Mouse (Mus musculus): Measurements from ENCODE around the gene Stra6. TPM values are rescaled to one million over a fixed set of nuclear protein-coding genes. Genes with fewer than 3 reads are reported as not detected.

The Stra6 gene
- total and polyA plus RNA-seq, 3 experiments = 0.08 to 0.09 (median 0.08) TPM

DNA sequence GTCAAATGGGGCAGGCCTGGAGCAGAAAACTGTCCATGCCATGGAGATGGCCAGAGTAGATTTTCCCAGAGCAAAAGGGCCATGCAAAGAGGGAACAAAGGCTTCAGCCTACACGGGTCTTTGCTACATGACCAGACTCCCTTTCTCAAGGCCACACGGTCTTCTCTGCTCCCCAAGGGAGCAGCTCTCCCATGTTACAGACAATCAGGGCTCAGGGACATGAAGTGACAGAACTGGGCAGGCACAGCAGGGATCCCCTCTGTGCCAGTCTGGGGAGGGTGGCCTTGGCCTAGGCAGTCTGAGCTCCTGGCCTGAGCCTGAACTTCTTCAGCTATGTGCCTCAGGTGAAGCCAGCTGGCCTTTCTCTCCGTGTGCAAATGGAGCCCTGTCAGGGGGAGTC lies 10.0 kb upstream of the Stra6 start:
- no peak overlapping the region for H3K4me3 ChIP-seq (replicated peaks in 1 of 3; ENCODE audit: low read depth in 2 of 3, low read length in 2 of 3, poor library complexity in 1 of 3)
- no peaks in the 10 kb centered on the region for H3K9me3 ChIP-seq (replicated peaks; ENCODE audit: low read length)
- H3K79me2 ChIP-seq (replicated peaks; ENCODE audit: control insufficient read depth, extremely low read depth, insufficient read depth, poor library complexity, severe bottlenecking) = no peaks in the 10 kb centered on the region
- dilution Hi-C loops (cut with MboI; ENCODE audit: extremely low pct_ligation_motif_present, extremely low pct_unique_long_range_greater_than_20kb, low sequenced_read_pairs) = no loop called here
- peaks cover 0 to 16% of the 10 kb centered on the region in 2 experiments; a peak in 2 of 4 replicates for H3K4me1 ChIP-seq (ENCODE audit: control insufficient read depth in 1 of 2, insufficient read depth in 2 of 2)
- in situ Hi-C loops (cut with MboI; ENCODE audit: low pct_ligation_motif_present, low pct_unique_long_range_greater_than_20kb, low sequenced_read_pairs) = no loop called here
- H3K27me3 ChIP-seq (replicated peaks) = peaks cover 34% of the 10 kb centered on the region
- TF ChIP-seq PAX5 (IDR thresholded peaks at IDR 0.05; ENCODE audit: low read length) (no peak), NRF1 (IDR thresholded peaks at IDR 0.05; ENCODE audit: low read depth, low read length) (no peak), UBTF (IDR thresholded peaks at IDR 0.05; ENCODE audit: low read depth, low read length) (no peak), SMC3 (IDR thresholded peaks at IDR 0.05; ENCODE audit: low read depth, low read length) (no peak), USF2 (conservative IDR thresholded peaks at IDR 0.05; ENCODE audit: low read depth, low read length) (no peak), RCOR1 (conservative IDR thresholded peaks at IDR 0.05; ENCODE audit: low read depth, low read length) (no peak), ETS1 (conservative IDR thresholded peaks at IDR 0.05; ENCODE audit: low read depth, low read length) (no peak), CTCF (conservative IDR thresholded peaks at IDR 0.05 in 1 of 2, IDR thresholded peaks at IDR 0.05 in 1 of 2; ENCODE audit: low read depth in 2 of 2, low read length in 2 of 2) (no peak), MAZ (IDR thresholded peaks at IDR 0.05; ENCODE audit: low read depth, low read length) (no peak), CHD2 (IDR thresholded peaks at IDR 0.05; ENCODE audit: low read length) (no peak), TBP (conservative IDR thresholded peaks at IDR 0.05; ENCODE audit: low read depth, low read length) (no peak), MAFK (IDR thresholded peaks at IDR 0.05; ENCODE audit: insufficient replicate concordance, low read length) (no peak), IRF4 (IDR thresholded peaks at IDR 0.05; ENCODE audit: low read depth, low read length) (no peak), JUN (IDR thresholded peaks at IDR 0.05; ENCODE audit: insufficient read depth, low read depth, low read length) (no peak), POLR2A (IDR thresholded peaks at IDR 0.05; ENCODE audit: low read depth, low read length) (no peak), EP300 (IDR thresholded peaks at IDR 0.05; ENCODE audit: low read length) (no peak), ZKSCAN1 (IDR thresholded peaks at IDR 0.05; ENCODE audit: borderline replicate concordance, low read depth, low read length) (no peak), GABPA (IDR thresholded peaks at IDR 0.05; ENCODE audit: insufficient replicate concordance, low read depth, low read length) (no peak)
- no peak for DNase-seq (ENCODE audit: extremely low read depth)
- no peak overlapping the region for H3K9ac ChIP-seq (ENCODE audit: insufficient read depth, low read depth)
- no peak overlapping the region for H3K27ac ChIP-seq (ENCODE audit: insufficient read depth, low read depth)
- H3K4me2 ChIP-seq (ENCODE audit: insufficient read depth, low read depth, poor library complexity, severe bottlenecking) = no peak overlapping the region
- H3K36me3 ChIP-seq (replicated peaks in 1 of 2; ENCODE audit: control insufficient read depth in 1 of 2, insufficient read depth in 1 of 2, low read length in 1 of 2) = no peaks in the 10 kb centered on the region

DNA sequence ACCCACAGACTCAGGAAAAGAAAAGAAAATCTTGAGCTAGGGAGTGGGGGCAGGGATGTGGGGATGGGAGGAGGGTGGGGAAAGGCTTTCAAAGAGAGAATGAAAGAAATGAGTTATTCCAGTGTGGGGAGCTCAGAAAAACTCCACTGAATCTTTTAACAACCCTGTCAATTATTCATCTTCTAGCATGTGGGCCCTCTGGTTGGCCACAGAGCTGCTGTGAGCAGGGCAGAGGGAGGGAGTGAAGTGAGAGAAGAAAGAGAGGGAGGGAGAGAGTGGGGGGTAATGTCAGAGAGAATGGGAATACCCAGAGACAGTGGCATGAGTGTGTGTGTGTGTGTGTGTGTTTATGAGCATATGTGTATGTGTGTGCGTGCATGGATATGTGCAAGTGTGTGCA lies 9.6 kb upstream of the Stra6 start:
- Histone ChIP-seq H3K9ac (ENCODE audit: insufficient read depth, low read depth) (no peak overlapping the region), H3K4me1 (ENCODE audit: control insufficient read depth in 1 of 2, insufficient read depth in 2 of 2) (peaks cover 0 to 12% of the 10 kb centered on the region in 2 experiments; a peak in 2 of 4 replicates), H3K36me3 (replicated peaks in 1 of 2; ENCODE audit: control insufficient read depth in 1 of 2, insufficient read depth in 1 of 2, low read length in 1 of 2) (no peaks in the 10 kb centered on the region), H3K27me3 (replicated peaks) (peaks cover 36% of the 10 kb centered on the region), H3K4me2 (ENCODE audit: insufficient read depth, low read depth, poor library complexity, severe bottlenecking) (no peak overlapping the region), H3K27ac (ENCODE audit: insufficient read depth, low read depth) (no peak overlapping the region), H3K9me3 (replicated peaks; ENCODE audit: low read length) (no peaks in the 10 kb centered on the region), H3K79me2 (replicated peaks; ENCODE audit: control insufficient read depth, extremely low read depth, insufficient read depth, poor library complexity, severe bottlenecking) (no peaks in the 10 kb centered on the region), H3K4me3 (replicated peaks in 1 of 3; ENCODE audit: low read depth in 2 of 3, low read length in 2 of 3, poor library complexity in 1 of 3) (no peak overlapping the region)
- TF ChIP-seq MXI1 (IDR thresholded peaks at IDR 0.05; ENCODE audit: low read depth, low read length) (no peak), MEF2A (IDR thresholded peaks at IDR 0.05; ENCODE audit: borderline replicate concordance, low read depth, low read length) (no peak), IRF4 (IDR thresholded peaks at IDR 0.05; ENCODE audit: low read depth, low read length) (no peak), RCOR1 (conservative IDR thresholded peaks at IDR 0.05; ENCODE audit: low read depth, low read length) (no peak), ZNF384 (IDR thresholded peaks at IDR 0.05; ENCODE audit: low read depth, low read length) (no peak), RAD21 (IDR thresholded peaks at IDR 0.05; ENCODE audit: low read depth, low read length) (no peak), BHLHE40 (IDR thresholded peaks at IDR 0.05; ENCODE audit: low read depth, low read length) (no peak), UBTF (IDR thresholded peaks at IDR 0.05; ENCODE audit: low read depth, low read length) (no peak), JUN (IDR thresholded peaks at IDR 0.05; ENCODE audit: insufficient read depth, low read depth, low read length) (no peak), ZKSCAN1 (IDR thresholded peaks at IDR 0.05; ENCODE audit: borderline replicate concordance, low read depth, low read length) (no peak), NELFE (IDR thresholded peaks at IDR 0.05; ENCODE audit: low read depth, low read length) (no peak), E2F4 (IDR thresholded peaks at IDR 0.05; ENCODE audit: insufficient replicate concordance, low read depth, low read length) (no peak), ETS1 (conservative IDR thresholded peaks at IDR 0.05; ENCODE audit: low read depth, low read length) (no peak), SIN3A (IDR thresholded peaks at IDR 0.05; ENCODE audit: low read length) (no peak), TBP (conservative IDR thresholded peaks at IDR 0.05; ENCODE audit: low read depth, low read length) (no peak), JUND (conservative IDR thresholded peaks at IDR 0.05; ENCODE audit: low read depth, low read length) (no peak), SMC3 (IDR thresholded peaks at IDR 0.05; ENCODE audit: low read depth, low read length) (no peak), MAFK (IDR thresholded peaks at IDR 0.05; ENCODE audit: insufficient replicate concordance, low read length) (no peak), HCFC1 (IDR thresholded peaks at IDR 0.05; ENCODE audit: low read depth, low read length) (no peak), CTCF (conservative IDR thresholded peaks at IDR 0.05 in 1 of 2, IDR thresholded peaks at IDR 0.05 in 1 of 2; ENCODE audit: low read depth in 2 of 2, low read length in 2 of 2) (no peak)
- in situ Hi-C loops (cut with MboI; ENCODE audit: low pct_ligation_motif_present, low pct_unique_long_range_greater_than_20kb, low sequenced_read_pairs) = no loop called here
- dilution Hi-C loops (cut with MboI; ENCODE audit: extremely low pct_ligation_motif_present, extremely low pct_unique_long_range_greater_than_20kb, low sequenced_read_pairs) = no loop called here
- DNase-seq (ENCODE audit: extremely low read depth) = no peak

Data from CH12.LX (cell line).